Mouse (Mus musculus) testis, adult 2 months (tissue): ENCODE results near the gene Flg. TPM values are rescaled to one million over a fixed set of nuclear protein-coding genes. Genes with fewer than 3 reads are reported as not detected.

Experiments used
- H3K27ac ChIP-seq: fragments of 200-500 bp; 2 replicates; pipeline ENCODE4 v1.5.1; 2012; ENCODE audit warnings: low read depth, low read length; ENCODE audit not compliant: control insufficient read depth, insufficient read depth
- H3K27me3 ChIP-seq: fragments of 200-500 bp; 2 replicates; pipeline ENCODE4 v1.6.1; 2012; ENCODE audit warnings: mild to moderate bottlenecking, low read length, moderate library complexity; ENCODE audit not compliant: control insufficient read depth, insufficient read depth
- H3K36me3 ChIP-seq: fragments of 200-500 bp; 2 replicates; pipeline ENCODE4 v1.6.1; 2012; ENCODE audit warnings: mild to moderate bottlenecking, low read length; ENCODE audit not compliant: control insufficient read depth, insufficient read depth
- H3K4me1 ChIP-seq: fragments of 200-500 bp; 2 replicates; pipeline ENCODE4 v1.6.1; 2012; ENCODE audit warnings: low read length; ENCODE audit not compliant: control insufficient read depth, insufficient read depth
- H3K4me3 ChIP-seq: fragments of 200-500 bp; 2 replicates; pipeline ENCODE4 v1.5.1; 2012; ENCODE audit warnings: low read depth, mild to moderate bottlenecking, low read length, moderate library complexity, mixed read lengths; ENCODE audit not compliant: control insufficient read depth
- CTCF ChIP-seq: fragments of 200-500 bp; IDR thresholded peaks from 2 replicates; pipeline ENCODE4 v1.5.1; 2012; ENCODE audit warnings: low read depth, mild to moderate bottlenecking, inconsistent platforms, low read length, moderate library complexity; ENCODE audit not compliant: control insufficient read depth, insufficient read depth, insufficient replicate concordance
- POLR2A ChIP-seq: fragments of 200-500 bp; IDR thresholded peaks from 2 replicates; pipeline ENCODE4 v1.6.1; 2012; ENCODE audit warnings: low read depth, mild to moderate bottlenecking, inconsistent platforms, low read length, moderate library complexity; ENCODE audit not compliant: control insufficient read depth
- polyA plus RNA-seq: library from polyadenylated mRNA; depleted of rRNA; stranded (reverse); fragments of >200 nt; gene quantifications from 2 replicates; pipeline ENCODE4 v1.2.3, GENCODE M21; 2012; rRNA removed

Flg gene
- polyA plus RNA-seq, 1 experiment: 0.25 TPM

DNA sequence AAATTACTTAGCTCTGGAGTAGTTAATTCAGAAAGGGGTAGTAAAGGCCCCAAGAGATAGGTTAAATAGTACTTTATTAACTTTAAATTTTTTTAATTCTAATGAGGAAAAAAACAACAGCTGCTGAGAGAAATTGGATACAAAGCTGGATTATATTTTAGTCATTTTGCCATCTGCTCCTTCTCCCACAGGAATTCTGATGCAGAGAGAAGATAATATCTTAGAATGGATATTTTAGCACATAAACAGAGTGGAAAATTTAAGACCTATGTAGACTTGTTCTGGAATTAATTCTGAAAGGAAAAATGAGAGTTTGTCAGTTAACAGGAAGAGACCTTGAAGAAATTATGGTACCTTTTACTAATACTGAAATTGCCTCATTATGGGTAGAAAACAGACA, 64.4 kb downstream of the Flg start:
- Histone ChIP-seq H3K4me1 (no peaks in the 10 kb centered on the region), H3K27me3 (no peaks in the 10 kb centered on the region), H3K27ac (no peak overlapping the region), H3K36me3 (no peaks in the 10 kb centered on the region), H3K4me3 (no peak overlapping the region)
- no peak for TF ChIP-seq CTCF
- TF ChIP-seq POLR2A: no peak

GRCm38 (mm10) chr3:93340021-93340420, 66.7 kb downstream of the Flg start:
- H3K4me1 ChIP-seq: no peaks in the 10 kb centered on the region
- no peaks in the 10 kb centered on the region for H3K36me3 ChIP-seq
- H3K27me3 ChIP-seq: no peaks in the 10 kb centered on the region
- no peak for TF ChIP-seq CTCF
- no peak for TF ChIP-seq POLR2A
- H3K27ac ChIP-seq: no peak overlapping the region
- H3K4me3 ChIP-seq: no peak overlapping the region

Other genes starting within 250 kb of the Flg start
- not detected in 2 replicates for gene Gm4858, start 204.7 kb upstream of the Flg start, polyA plus RNA-seq
- gene Crnn, start 128.7 kb upstream of the Flg start, polyA plus RNA-seq: not detected in 2 replicates
- not detected in 2 replicates for gene Flg2, start 76.2 kb upstream of the Flg start, polyA plus RNA-seq
- not detected in 2 replicates for gene Hrnr, start 46.2 kb downstream of the Flg start, polyA plus RNA-seq
- gene Rptn, start 120.2 kb downstream of the Flg start, polyA plus RNA-seq: not detected in 2 replicates
- 0.21 and 0.22 TPM in 2 replicates for gene Tchh, start 168.8 kb downstream of the Flg start, polyA plus RNA-seq
- not detected in 2 replicates for gene Tchhl1, start 195.2 kb downstream of the Flg start, polyA plus RNA-seq
- 22.1 and 26.0 TPM in 2 replicates for gene S100a11, start 247.0 kb downstream of the Flg start, polyA plus RNA-seq